Mouse (Mus musculus): ENCODE data around the gene Cyb561d1. TPM values are rescaled to one million over a fixed set of nuclear protein-coding genes. Genes with fewer than 3 reads are reported as not detected.

Cyb561d1 gene
- polyA plus RNA-seq, 1 experiment from 2014 or later, result 2.1 TPM

DNA sequence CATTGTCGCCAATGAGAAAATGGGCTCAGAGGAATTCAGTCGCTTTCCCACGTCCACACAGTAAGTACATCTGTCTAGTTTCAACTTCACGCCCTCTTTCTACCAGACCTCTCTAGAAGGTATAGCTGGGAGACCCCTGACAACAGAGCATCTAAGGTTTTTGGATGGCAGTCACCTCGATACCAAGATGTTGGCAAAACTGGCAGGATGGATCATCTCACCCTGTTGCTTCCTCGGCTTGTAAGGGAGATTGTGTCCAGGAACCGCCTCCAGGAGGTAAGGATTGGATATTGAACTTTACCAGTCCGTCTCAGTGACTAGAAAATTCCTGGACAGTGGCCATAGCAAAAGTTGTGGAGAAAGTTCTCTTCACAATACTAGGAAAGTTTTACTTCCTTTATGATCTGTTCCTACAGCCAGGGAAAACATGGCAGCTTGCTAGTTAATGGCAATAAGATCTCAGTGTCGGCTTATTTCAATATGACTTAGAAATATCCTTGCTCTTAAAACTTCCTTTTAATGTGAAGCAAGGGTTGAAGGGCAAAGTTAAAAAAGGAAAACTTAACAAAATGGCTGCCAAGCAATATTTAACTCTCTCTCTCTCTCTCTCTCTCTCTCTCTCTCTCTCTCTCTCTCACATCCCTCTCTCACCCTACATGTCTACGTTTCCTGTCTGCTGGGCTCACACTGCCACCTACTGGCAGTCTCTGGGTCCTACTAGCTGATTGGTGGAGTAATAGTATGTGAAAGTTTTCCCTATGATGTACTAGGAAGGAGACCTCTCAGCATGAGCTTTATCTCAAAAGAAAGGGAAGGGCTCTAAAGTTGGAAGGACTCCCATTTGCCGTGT is 53.4 kb downstream of the Cyb561d1 start:
- Histone ChIP-seq H3K4me3 (no peak overlapping the region; the same call in 1 of the 2 replicates), H3K27me3 (ENCODE audit: low read depth, poor library complexity, severe bottlenecking) (no peaks in the 10 kb centered on the region), H3K36me3 (no peaks in the 10 kb centered on the region), H3K27ac (no peak overlapping the region), H3K4me1 (peaks cover 38% of the 10 kb centered on the region), H3K9me3 (replicated peaks) (no peaks in the 10 kb centered on the region)
- DNase-seq (ENCODE audit: low spot score), result peak; percentile 86
- WGBS, result 73% methylated on average over 11 of the region's 11 CpGs

DNA sequence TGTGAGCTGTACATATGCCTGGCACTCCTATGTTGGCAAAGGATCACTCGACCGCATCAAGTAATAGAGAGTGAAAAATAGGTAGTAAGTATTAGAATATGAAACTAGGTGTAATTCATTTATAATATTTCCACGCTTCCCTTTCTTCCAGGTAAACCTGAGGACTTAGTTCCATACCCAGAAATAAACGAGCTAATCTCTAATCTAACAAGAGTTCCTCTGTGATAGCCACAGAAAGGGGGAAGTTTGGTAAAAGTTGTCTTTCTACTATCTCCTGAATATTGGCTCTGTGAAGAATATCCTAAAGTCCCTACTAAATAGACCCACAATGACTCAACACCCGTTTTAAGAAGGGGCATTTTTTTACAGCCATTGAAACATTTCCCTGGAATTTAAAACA is 54.3 kb downstream of the Cyb561d1 start:
- 63% methylated on average over 5 of the region's 5 CpGs for WGBS
- Histone ChIP-seq H3K9me3 (replicated peaks) (no peaks in the 10 kb centered on the region), H3K36me3 (no peaks in the 10 kb centered on the region), H3K27ac (peak overlapping the region; percentile 91), H3K4me1 (peaks cover 38% of the 10 kb centered on the region), H3K27me3 (ENCODE audit: low read depth, poor library complexity, severe bottlenecking) (no peaks in the 10 kb centered on the region), H3K4me3 (peak overlapping the region; percentile 91)
- no peak for DNase-seq (ENCODE audit: low spot score)

Other genes starting within 250 kb of the Cyb561d1 start
- not detected in 2 replicates for gene Gstm3, start 231.9 kb downstream of the Cyb561d1 start, polyA plus RNA-seq (2016; fragmentation: Nextera tagmentation; extraction: Ambion mirVana)
- gene Gstm2, start 214.8 kb downstream of the Cyb561d1 start, polyA plus RNA-seq (2016; fragmentation: Nextera tagmentation; extraction: Ambion mirVana), result 19.1 and 26.1 TPM in 2 replicates
- 27.5 and 27.8 TPM in 2 replicates for gene Gstm1, start 183.2 kb downstream of the Cyb561d1 start, polyA plus RNA-seq (2016; fragmentation: Nextera tagmentation; extraction: Ambion mirVana)
- 11.6 and 15.1 TPM in 2 replicates for gene Gstm4, start 156.3 kb downstream of the Cyb561d1 start, polyA plus RNA-seq (2016; fragmentation: Nextera tagmentation; extraction: Ambion mirVana)
- gene Ampd2, start 114.6 kb downstream of the Cyb561d1 start, polyA plus RNA-seq (2016; fragmentation: Nextera tagmentation; extraction: Ambion mirVana), result 68.8 and 69.7 TPM in 2 replicates
- 1.6 and 2.4 TPM in 2 replicates for gene Gnat2, start 108.4 kb downstream of the Cyb561d1 start, polyA plus RNA-seq (2016; fragmentation: Nextera tagmentation; extraction: Ambion mirVana)
- gene Gnai3, start 55.1 kb downstream of the Cyb561d1 start, polyA plus RNA-seq (2016; fragmentation: Nextera tagmentation; extraction: Ambion mirVana), result 178 and 197 TPM in 2 replicates
- gene Gpr61, start 46.3 kb downstream of the Cyb561d1 start, polyA plus RNA-seq (2016; fragmentation: Nextera tagmentation; extraction: Ambion mirVana), result 0.08 TPM in 1 of 2 replicates, not detected in the other
- 2.6 and 3.0 TPM in 2 replicates for gene Amigo1, start 14.9 kb downstream of the Cyb561d1 start, polyA plus RNA-seq (2016; fragmentation: Nextera tagmentation; extraction: Ambion mirVana)
- 23.3 and 25.7 TPM in 2 replicates for gene Atxn7l2, start 9.7 kb upstream of the Cyb561d1 start, polyA plus RNA-seq (2016; fragmentation: Nextera tagmentation; extraction: Ambion mirVana)
- gene Sypl2, start 25.4 kb upstream of the Cyb561d1 start, polyA plus RNA-seq (2016; fragmentation: Nextera tagmentation; extraction: Ambion mirVana), result 0.23 and 0.56 TPM in 2 replicates
- gene Psma5, start 55.7 kb upstream of the Cyb561d1 start, polyA plus RNA-seq (2016; fragmentation: Nextera tagmentation; extraction: Ambion mirVana), result 374 and 403 TPM in 2 replicates
- gene Sort1, start 82.9 kb upstream of the Cyb561d1 start, polyA plus RNA-seq (2016; fragmentation: Nextera tagmentation; extraction: Ambion mirVana), result 9.4 and 12.1 TPM in 2 replicates
- 0.15 TPM in 1 of 2 replicates, not detected in the other for gene Mybphl, start 163.7 kb upstream of the Cyb561d1 start, polyA plus RNA-seq (2016; fragmentation: Nextera tagmentation; extraction: Ambion mirVana)
- 96.6 and 100 TPM in 2 replicates for gene Psrc1, start 182.6 kb upstream of the Cyb561d1 start, polyA plus RNA-seq (2016; fragmentation: Nextera tagmentation; extraction: Ambion mirVana)
- gene Celsr2, start 214.3 kb upstream of the Cyb561d1 start, polyA plus RNA-seq (2016; fragmentation: Nextera tagmentation; extraction: Ambion mirVana), result 4.0 and 4.4 TPM in 2 replicates
- gene Sars, start 244.0 kb upstream of the Cyb561d1 start, polyA plus RNA-seq (2016; fragmentation: Nextera tagmentation; extraction: Ambion mirVana), result 117 and 125 TPM in 2 replicates

Data from limb, embryonic 10.5 days (tissue).